23 mouse cellular contexts compared by ENCODE assay signal in genomic region chr5:72785451-72785850, GRCm38 (mm10). TPM values are rescaled to one million over a fixed set of nuclear protein-coding genes. Genes with fewer than 3 reads are reported as not detected.
DNase-seq lines count a peak whose midpoint lies in the region; TF ChIP-seq lines count a peak whose summit lies in the region.
"Had no signal": no experiment of that assay in that cellular context is flagged by ENCODE, and none has a peak within 500 bp of the region (broad histone marks: within the 10 kb centered on the region; RNA-seq: fewer than 3 reads in every experiment).

No protein-coding gene starts in this region.

- no peak overlapping the region for H3K4me3 ChIP-seq in layer of hippocampus, adult 2 months
- H3K4me3 ChIP-seq in CH12.LX (replicated peaks in 1 of 3; ENCODE audit: low read depth in 2 of 3, low read length in 2 of 3, poor library complexity in 1 of 3), result no peak overlapping the region
- H3K4me3 ChIP-seq: forebrain, embryonic 10.5 days; heart, embryonic 13.5 days; midbrain, embryonic 12.5 days had no signal

- DNase-seq in layer of hippocampus, adult 2 months (ENCODE audit: low spot score in 2 of 2), result no peak
- no peak for DNase-seq in layer of hippocampus, adult 11-12 months (ENCODE audit: low spot score)
- no peak for DNase-seq in CH12.LX (ENCODE audit: extremely low read depth)
- DNase-seq in brain, embryonic 14.5 days (ENCODE audit: low read depth), result no peak
- peak; percentile 49 for DNase-seq in thymus, postnatal 25 days
- no peak for DNase-seq in ovary, postnatal 14 days (ENCODE audit: low spot score)
- no peak for DNase-seq in cerebellum, postnatal 4 days (ENCODE audit: low spot score in 2 of 2)
- DNase-seq: adrenal gland, postnatal 36 days; cerebellum, adult 11-12 months; cerebellum, postnatal 36 days; gastrocnemius, postnatal 14 days; heart, adult 18-20 months; heart, postnatal 14 days; retina, postnatal 1 day; right cerebral cortex, postnatal 25 days; spleen, adult 18-20 months had no signal

- in situ Hi-C loops in CH12.LX (cut with MboI; ENCODE audit: low pct_ligation_motif_present, low pct_unique_long_range_greater_than_20kb, low sequenced_read_pairs), result no loop called here

- H3K9me3 ChIP-seq in CH12.LX (replicated peaks; ENCODE audit: low read length), result no peaks in the 10 kb centered on the region
- H3K9me3 ChIP-seq: forebrain, embryonic 10.5 days; heart, embryonic 13.5 days; midbrain, embryonic 12.5 days had no signal

- H3K27me3 ChIP-seq in CH12.LX (replicated peaks), result no peaks in the 10 kb centered on the region
- H3K27me3 ChIP-seq: heart, embryonic 13.5 days; midbrain, embryonic 12.5 days had no signal

- TF ChIP-seq POLR2A in CH12.LX (IDR thresholded peaks at IDR 0.05; ENCODE audit: low read depth, low read length), result no peak
- no peak for TF ChIP-seq POLR2A in brain, embryonic 14.5 days (IDR thresholded peaks at IDR 0.05; ENCODE audit: borderline replicate concordance, extremely low read depth, insufficient read depth, insufficient read length, poor library complexity, severe bottlenecking)

- TF ChIP-seq EP300 in CH12.LX (IDR thresholded peaks at IDR 0.05; ENCODE audit: low read length), result no peak

- H3K9ac ChIP-seq in CH12.LX (ENCODE audit: insufficient read depth, low read depth), result no peak overlapping the region
- H3K9ac ChIP-seq: heart, embryonic 13.5 days; midbrain, embryonic 12.5 days had no signal

- dilution Hi-C loops in CH12.LX (cut with MboI; ENCODE audit: extremely low pct_ligation_motif_present, extremely low pct_unique_long_range_greater_than_20kb, low sequenced_read_pairs), result no loop called here

- peak; percentile 64 for TF ChIP-seq CTCF in layer of hippocampus, adult 2 months (conservative IDR thresholded peaks at IDR 0.05)
- TF ChIP-seq CTCF in CH12.LX (conservative IDR thresholded peaks at IDR 0.05 in 1 of 2, IDR thresholded peaks at IDR 0.05 in 1 of 2; ENCODE audit: low read depth in 2 of 2, low read length in 2 of 2), result peak in 1 of 2 experiments; percentile 35; a peak in 2 of 4 replicates
- TF ChIP-seq CTCF in brain, embryonic 14.5 days (IDR thresholded peaks at IDR 0.05; ENCODE audit: borderline replicate concordance, extremely low read depth, insufficient read depth, insufficient read length), result 0 out of 2 replicates have a peak, but pooled peaks have one; percentile 6

- H3K4me1 ChIP-seq in CH12.LX (ENCODE audit: control insufficient read depth in 1 of 2, insufficient read depth in 2 of 2), result no peaks in the 10 kb centered on the region
- H3K4me1 ChIP-seq: forebrain, embryonic 10.5 days; midbrain, embryonic 12.5 days had no signal

- H3K36me3 ChIP-seq in CH12.LX (replicated peaks in 1 of 2; ENCODE audit: control insufficient read depth in 1 of 2, insufficient read depth in 1 of 2, low read length in 1 of 2), result peaks cover 0 to 68% of the 10 kb centered on the region in 2 experiments
- H3K36me3 ChIP-seq: forebrain, embryonic 10.5 days; midbrain, embryonic 12.5 days had no signal

- peak; percentile 27 for TF ChIP-seq RAD21 in CH12.LX (IDR thresholded peaks at IDR 0.05; ENCODE audit: low read depth, low read length)

- no peak overlapping the region for H3K4me2 ChIP-seq in CH12.LX (ENCODE audit: insufficient read depth, low read depth, poor library complexity, severe bottlenecking)
- H3K4me2 ChIP-seq: heart, embryonic 13.5 days; midbrain, embryonic 12.5 days had no signal

- H3K27ac ChIP-seq in layer of hippocampus, adult 2 months, result no peak overlapping the region
- H3K27ac ChIP-seq in CH12.LX (ENCODE audit: insufficient read depth, low read depth), result no peak overlapping the region
- H3K27ac ChIP-seq: forebrain, embryonic 10.5 days; heart, embryonic 13.5 days; hindbrain, postnatal 0 days; midbrain, embryonic 12.5 days had no signal

- no peaks in the 10 kb centered on the region for H3K79me2 ChIP-seq in CH12.LX (replicated peaks; ENCODE audit: control insufficient read depth, extremely low read depth, insufficient read depth, poor library complexity, severe bottlenecking)

TF ChIP-seq in CH12.LX, 34 proteins besides CTCF, POLR2A, EP300 and RAD21:
- TF ChIP-seq HCFC1 (IDR thresholded peaks at IDR 0.05; ENCODE audit: low read depth, low read length), result no peak
- TF ChIP-seq GABPA (IDR thresholded peaks at IDR 0.05; ENCODE audit: insufficient replicate concordance, low read depth, low read length), result no peak
- TF ChIP-seq UBTF (IDR thresholded peaks at IDR 0.05; ENCODE audit: low read depth, low read length), result no peak
- TF ChIP-seq ZC3H11A (IDR thresholded peaks at IDR 0.05; ENCODE audit: low read depth, low read length), result no peak
- TF ChIP-seq TCF12 (IDR thresholded peaks at IDR 0.05; ENCODE audit: low read depth, low read length), result no peak
- TF ChIP-seq ZMIZ1 (IDR thresholded peaks at IDR 0.05; ENCODE audit: low read depth, low read length), result no peak
- TF ChIP-seq NELFE (IDR thresholded peaks at IDR 0.05; ENCODE audit: low read depth, low read length), result no peak
- no peak for TF ChIP-seq KAT2A (IDR thresholded peaks at IDR 0.05; ENCODE audit: insufficient replicate concordance, low read length)
- no peak for TF ChIP-seq SIN3A (IDR thresholded peaks at IDR 0.05; ENCODE audit: low read length)
- no peak for TF ChIP-seq ZKSCAN1 (IDR thresholded peaks at IDR 0.05; ENCODE audit: borderline replicate concordance, low read depth, low read length)
- TF ChIP-seq MEF2A (IDR thresholded peaks at IDR 0.05; ENCODE audit: borderline replicate concordance, low read depth, low read length), result no peak
- no peak for TF ChIP-seq NRF1 (IDR thresholded peaks at IDR 0.05; ENCODE audit: low read depth, low read length)
- TF ChIP-seq CHD2 (IDR thresholded peaks at IDR 0.05; ENCODE audit: low read length), result no peak
- no peak for TF ChIP-seq MAFK (IDR thresholded peaks at IDR 0.05; ENCODE audit: insufficient replicate concordance, low read length)
- TF ChIP-seq ELF1 (IDR thresholded peaks at IDR 0.05; ENCODE audit: low read depth, low read length), result no peak
- TF ChIP-seq ZNF384 (IDR thresholded peaks at IDR 0.05; ENCODE audit: low read depth, low read length), result no peak
- TF ChIP-seq POLR2AphosphoS2 (IDR thresholded peaks at IDR 0.05; ENCODE audit: low read depth, low read length), result no peak
- no peak for TF ChIP-seq MYC (IDR thresholded peaks at IDR 0.05; ENCODE audit: low read depth, low read length)

RNA-seq across cellular contexts. Expression of gene Txk, which starts 32.9 kb away (rescaled TPM):
- not detected for total RNA-seq in layer of hippocampus, adult 2 months (2021)
- total RNA-seq in CH12.LX (2012; rRNA removed) (not detected in 2 replicates), CH12.LX (2014; rRNA removed) (0.08 TPM in 1 of 2 replicates, not detected in the other)
- 0.11 TPM in 2 replicates for polyA plus RNA-seq in CH12.LX (2012; ENCODE audit: insufficient read length, low read depth)
- polyA plus RNA-seq in brain, embryonic 14.5 days (2012; rRNA removed), result 0.07 and 0.08 TPM in 2 replicates
- total RNA-seq: layer of hippocampus, postnatal 14 days had no signal
- polyA plus RNA-seq: forebrain, embryonic 10.5 days; hindbrain, embryonic 11.5 days; neural tube, embryonic 11.5 days had no signal
